Mouse (Mus musculus) testis, postnatal 14 days (tissue): ENCODE results near the gene Lrrc34.

Experiments
- DNase-seq: peaks from one replicate; pipeline ENCODE4 v3.0.0; 2021; ENCODE audit warnings: low spot score

The Lrrc34 gene

DNA sequence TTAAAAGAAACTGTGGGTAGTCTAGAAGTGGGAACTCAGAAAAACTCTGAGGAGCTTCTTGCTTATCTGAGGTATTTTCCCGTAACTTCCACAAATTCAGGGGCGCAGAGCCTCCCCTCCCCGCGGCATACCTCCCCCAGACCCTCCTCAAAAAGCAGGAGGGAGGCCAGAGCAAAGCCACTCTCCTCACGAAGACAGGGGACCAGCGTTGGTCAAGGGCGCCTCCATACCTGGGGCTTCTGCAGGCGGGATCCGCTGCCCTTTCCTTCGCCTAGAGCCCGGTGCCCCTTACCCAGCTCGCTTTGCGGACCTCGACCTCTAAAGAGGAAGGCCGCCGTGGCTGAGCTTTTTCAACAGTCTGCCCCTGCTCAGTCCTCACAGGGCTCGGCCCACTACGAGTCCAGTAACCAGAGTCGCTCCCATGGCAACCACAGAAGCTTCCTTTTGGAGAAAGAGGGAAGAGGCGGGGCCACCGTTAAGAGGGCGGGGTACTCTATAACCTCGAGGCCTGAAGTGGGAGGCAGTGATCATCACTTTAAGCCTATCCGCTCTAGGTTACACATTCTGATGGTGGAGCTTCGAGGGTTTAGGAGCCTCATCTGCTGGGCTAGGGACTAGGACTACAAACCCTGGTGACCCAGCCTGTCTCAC is at the start of gene Lrrc34:
Lrrc34 (minus strand) TSS at position 430 of the 651 bp plus-strand sequence.
- DNase-seq = peak; percentile 56

DNA sequence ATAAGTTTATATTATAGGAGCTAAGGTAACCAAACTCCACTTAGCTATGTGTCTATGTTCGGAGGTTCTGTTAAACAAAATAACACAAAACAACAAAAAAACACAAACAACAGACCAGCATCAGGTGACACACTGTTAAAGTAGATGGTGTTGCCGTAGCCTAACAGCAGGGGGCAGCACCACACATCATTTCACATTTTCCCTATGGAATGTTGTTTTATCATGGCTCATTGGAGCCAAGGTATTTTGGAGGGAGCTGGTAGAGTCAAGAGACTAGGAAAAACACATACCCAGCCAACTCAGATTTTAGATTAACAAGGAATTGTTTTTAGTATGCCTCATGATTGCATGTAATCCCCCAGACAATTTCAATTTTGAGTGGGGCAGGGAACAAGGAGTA is 48.7 kb upstream of the Lrrc34 start:
- peak; percentile 21 for DNase-seq

DNA sequence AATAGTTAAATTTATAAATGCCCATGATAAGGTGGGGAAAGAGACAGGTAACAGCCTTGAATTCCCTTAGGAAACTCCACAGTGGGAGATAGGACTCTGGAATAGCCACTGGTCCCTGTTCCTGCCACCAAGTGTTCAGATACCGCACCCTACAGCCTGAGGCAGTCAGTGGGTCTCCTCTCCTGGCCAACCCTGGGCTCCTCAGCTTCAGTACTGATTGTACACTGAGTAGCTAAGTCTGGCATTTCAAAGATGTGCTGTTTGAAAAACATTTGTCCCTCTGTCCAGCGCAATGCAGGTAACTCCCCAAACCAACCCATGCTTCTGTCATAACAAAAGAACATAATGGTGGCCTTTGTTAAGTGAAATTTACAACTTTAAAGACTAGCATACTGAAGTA is 48.0 kb upstream of the Lrrc34 start:
- DNase-seq = no peak

DNA sequence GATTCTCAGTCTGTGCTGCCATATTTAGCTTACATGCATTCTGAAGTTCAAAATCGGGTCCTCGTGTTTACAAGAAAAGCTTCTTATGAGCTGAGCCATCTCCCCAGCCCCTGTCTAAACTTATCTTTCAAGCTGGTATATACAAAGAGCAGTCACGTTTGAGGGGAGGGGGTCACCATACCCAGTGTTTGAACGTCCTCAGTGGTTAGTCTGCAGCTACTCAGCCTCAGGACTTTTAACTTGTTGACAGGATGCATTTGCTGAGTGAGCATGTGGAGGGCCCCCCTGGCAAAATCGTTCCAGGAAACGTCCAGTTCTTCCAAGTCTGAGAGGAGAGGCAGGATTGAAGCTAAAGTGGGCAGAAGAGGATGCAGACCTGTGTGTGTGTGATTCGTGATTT is 43.3 kb upstream of the Lrrc34 start:
- no peak for DNase-seq

DNA sequence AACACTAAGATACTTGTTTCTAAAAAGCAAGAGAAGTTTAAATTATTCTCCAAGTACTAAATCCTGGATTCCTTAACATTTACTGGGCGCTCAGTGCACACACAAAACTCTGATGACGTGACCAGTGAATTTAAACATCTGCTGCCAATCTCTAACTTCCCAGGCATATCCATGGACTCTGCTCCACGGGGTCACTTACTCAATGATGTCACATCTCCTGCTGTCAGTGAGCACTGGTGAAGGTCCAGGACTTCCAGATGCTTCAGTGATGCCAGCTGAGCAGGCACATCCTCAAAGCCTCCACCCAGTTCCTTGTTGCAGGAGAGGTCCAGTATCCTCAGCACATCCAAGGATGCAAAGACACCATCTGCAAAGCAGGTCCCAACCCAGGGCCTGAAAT is 39.5 kb upstream of the Lrrc34 start:
- no peak for DNase-seq

DNA sequence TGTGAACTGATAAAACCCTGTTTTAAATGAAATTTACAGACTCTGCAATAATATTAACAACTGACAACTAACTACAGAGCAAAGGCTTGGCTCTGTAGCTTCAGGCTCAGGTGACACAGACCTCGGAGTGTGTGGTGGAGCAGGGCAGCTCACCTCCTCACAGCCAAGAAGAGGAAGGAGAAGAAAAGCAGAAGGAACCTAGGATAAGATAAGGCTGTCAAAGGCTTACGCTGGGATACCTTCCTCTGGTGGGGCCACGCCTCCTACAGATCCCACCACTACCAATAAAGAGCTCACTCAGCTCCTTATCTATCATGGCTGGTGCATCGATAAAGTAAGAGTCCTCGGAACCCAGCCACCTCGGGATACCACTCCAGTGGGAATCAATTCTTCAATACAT is 35.5 kb upstream of the Lrrc34 start:
- no peak for DNase-seq

DNA sequence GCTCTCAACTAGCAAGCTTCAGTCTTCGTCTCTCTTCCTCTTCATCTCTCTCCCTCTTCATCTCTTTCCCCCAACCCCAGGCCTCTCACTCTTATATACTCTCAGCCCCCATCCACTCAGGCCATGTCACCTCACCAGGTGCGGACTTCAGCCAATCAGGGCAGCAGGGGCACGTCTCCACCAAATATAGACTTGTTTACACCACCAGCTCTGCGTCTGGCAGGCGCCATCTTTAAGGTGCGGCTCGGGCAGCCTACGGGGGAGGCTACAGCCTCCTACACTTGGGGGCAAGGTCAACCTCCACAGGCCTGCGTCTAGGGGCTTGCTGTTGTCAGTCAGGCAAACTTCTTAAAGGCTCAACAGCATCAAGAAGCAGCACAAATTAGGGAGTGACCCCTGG is 10.8 kb upstream of the Lrrc34 start:
- DNase-seq = peak; percentile 23

DNA sequence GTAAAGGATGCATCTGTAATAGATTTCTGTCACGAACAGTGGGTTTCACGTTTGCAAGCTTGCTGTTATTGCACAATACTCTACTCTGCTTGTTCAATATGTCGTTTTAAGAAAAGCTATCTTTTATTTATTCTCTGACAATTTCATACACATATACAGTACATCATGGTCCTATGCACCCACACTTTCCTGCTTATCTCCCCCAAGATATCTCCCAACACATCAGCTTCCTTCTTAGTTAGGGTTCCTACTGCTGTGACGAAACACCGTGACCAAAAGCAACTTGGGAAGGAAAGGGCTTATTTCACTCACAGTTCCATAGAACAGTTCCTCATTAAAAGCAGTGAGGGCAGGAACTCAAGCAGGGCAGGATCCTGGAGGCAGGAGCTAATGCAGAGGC is 8.3 kb upstream of the Lrrc34 start:
- DNase-seq = no peak

DNA sequence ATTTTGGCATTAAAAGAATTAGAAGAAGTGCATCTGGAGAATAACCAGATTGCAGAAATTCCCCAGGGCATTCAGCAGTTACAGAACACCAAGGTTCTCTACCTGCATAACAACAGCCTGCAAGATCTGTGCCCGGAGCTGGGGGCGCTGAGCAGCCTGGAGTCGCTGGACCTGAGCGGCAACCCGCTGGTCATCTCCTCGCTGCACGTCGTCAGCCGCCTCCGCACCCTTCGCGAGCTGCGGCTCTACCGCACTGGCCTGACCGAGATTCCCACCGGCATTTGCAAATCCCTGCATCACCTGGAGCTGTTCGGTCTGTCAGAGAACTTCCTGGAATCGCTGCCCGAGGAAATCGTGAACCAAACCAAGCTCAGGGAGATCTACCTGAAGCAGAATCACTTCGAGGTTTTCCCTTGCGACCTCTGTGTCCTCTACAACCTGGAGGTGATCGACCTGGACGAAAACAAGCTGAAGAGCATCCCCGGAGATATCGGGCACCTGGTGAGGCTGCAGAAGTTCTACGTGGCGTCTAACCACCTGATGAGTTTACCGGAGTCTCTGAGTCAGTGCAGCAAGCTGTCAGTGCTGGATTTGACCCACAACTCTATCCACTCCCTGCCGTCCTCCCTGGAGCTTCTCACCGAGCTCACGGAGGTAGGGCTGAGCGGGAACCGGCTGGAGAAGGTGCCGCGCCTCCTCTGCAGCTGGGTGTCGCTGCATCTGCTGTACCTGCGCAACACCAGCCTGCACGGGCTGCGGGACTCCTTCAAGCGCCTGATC is 2.6 kb upstream of the Lrrc34 start:
- peak; percentile 20 for DNase-seq

DNA sequence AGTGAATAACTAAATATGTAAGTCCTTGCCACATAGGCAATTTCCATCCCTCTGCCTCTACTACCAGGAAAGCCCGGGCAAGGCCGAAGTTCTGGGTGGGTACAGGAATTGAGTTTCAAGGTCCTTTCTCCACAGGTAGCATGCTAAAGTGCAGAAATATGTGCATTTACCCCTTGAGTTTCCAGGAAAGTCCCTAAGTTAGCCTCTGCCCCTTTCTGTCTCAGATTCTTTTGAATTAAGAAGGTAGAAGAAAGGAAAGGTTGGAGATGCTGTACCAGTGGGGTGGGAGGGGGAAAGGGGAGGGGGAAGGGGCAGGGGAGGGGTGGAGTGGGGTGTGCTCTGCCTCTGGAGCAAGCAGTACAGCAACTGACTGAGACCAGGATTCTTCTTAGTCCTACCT is 797 bp upstream of the Lrrc34 start:
- no peak for DNase-seq

DNA sequence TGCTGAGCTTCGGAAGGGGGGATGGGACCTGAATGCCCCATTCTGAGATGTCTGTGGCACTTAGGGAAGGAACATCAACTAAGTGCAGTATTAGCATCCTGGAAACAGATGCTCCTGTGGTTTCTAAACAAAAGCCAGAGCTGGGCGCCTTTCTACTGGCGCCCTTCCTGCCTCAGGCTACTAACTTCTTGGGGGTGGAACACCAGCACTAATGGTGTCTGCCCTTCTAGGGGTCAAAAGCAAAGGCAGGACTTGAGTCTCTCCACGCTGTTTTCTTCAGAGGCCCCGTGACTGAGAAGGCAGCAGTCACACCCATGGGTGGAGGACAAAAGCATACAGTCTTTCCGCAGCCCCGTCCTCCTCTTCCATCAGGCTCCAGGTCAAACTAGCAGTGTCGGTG is 908 bp downstream of the Lrrc34 start:
- no peak for DNase-seq

DNA sequence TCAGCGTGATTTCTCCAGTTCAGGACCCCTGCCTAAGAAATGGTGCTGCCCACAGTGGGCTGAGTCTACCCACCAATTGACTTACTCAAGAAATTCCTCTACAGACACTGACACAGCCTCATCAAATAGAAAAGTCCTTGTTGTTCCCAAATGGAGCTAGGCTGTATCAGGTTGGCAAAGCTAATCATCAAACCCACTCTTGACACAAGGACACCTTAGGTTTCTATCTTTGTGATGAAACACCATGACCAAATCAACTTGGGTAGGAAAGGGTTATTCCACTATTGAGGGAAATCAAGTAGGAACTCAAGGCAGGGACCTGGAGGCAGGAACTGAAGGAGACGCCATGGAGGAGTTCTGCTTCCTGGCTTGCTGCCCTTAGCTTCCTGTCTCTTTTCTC is 3.5 kb downstream of the Lrrc34 start, which contains the start of gene Lrriq4:
Lrriq4 (plus strand) TSS at position 301 of the 400 bp plus-strand sequence.
- DNase-seq = no peak

DNA sequence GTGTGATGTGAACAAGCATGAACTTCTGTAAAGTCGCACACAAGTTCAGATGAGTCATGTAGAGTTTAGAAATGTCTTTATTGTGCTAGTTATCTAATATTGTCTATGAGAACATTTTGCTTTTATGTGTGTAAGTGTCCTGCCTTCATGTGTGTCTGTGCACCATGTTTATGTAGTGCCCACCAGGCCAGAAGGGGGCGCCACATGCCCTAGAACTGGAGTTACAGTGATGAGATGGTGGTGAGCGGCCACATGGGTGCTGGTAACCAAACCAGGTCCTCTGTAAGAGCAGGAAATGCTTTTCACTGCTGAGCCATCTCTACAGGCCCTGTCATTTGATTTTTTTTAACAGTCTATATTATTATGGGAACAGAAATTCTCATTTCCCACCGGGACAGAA is 12.0 kb downstream of the Lrrc34 start:
- DNase-seq = no peak

DNA sequence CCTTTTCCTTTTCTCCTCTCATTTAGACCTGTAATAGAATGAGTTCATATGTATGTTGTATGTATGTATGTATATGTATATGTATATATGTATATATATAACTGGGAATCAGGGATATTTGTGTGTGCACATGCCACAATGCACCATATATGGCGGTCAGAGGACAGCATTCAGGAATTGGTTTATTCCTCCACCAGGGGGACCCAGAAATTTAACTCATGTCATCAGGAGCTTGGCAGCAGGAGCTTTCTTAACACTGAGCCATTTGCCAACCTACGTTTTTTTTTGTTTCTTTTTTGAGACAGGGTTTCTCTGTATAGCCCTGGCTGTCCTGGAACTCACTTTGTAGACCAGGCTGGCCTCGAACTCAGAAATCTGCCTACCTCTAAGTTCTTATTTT is 14.0 kb downstream of the Lrrc34 start:
- no peak for DNase-seq

DNA sequence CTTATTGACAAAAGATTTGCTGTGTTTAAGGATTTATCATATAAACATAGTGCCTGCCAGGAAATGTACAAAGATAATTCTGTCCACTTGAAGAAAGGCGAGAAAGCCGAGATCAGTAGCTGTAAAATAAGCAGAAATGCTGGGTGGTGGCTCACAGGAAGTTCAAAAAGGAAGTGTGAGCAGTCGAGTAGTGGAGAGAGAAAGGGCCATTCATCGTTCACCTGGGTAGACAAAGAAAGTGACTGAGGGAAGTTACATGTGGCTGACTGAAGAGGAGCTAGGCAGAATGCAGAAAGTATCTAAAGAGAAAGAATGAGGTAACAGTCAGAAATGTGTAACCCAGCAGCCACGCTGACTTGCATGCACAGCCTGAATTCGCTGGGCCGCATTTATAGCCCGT is 27.5 kb downstream of the Lrrc34 start:
- no peak for DNase-seq

DNA sequence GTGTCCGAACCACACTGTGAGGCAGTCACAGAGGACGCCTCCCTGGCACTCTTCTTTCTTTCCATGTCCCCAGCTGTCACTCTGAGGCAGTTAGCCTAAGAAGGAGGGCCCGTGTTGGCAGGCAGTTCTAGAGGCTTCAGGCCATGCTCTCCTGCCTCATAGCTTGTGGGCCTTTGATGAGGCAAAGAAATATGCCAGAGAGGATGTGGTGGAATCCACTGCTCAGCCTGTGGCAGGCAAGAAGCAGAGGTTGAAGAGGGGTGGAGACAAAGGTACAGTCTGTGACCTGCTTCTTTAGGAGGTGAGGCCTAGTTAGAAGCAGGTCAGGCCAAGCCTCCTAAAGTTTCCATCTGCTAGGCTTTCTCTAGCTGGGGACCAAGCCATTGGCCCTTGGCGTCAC is 36.7 kb downstream of the Lrrc34 start:
- no peak for DNase-seq

DNA sequence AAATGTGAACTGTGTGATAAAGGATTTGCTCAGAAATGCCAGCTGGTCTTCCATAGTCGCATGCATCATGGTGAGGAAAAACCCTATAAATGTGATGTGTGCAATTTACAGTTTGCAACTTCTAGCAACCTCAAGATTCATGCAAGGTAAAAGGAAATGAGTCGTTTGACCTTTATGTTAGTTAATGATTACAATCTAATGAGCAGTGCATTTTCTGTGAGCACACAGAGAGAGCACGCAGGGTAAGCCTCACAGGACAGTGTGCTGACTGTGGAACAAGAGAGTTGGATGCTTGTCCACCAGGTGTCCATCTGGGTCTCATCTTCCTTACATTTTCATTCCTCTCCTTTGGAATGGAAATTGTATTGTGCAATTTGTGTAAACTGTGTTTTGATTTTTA is 38.7 kb downstream of the Lrrc34 start:
- DNase-seq = no peak

DNA sequence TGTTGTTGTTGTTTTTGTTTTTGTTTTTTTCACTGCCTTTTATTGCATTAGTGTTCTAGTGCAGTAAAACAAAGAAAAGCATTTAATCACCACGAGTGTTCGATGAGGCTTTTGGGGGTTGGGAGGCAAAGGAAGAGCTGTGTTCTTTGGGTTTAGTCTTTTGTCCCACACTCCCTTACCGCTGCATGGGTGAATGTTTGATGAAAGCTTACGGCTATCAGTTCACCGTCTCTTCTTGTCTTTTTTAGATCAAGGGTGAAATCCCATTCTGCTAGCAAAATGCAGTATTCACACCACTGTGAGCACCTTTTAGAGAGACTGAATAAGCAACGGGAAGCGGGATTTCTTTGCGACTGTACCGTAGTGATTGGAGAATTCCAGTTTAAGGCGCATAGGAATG is 44.4 kb downstream of the Lrrc34 start:
- no peak for DNase-seq

DNA sequence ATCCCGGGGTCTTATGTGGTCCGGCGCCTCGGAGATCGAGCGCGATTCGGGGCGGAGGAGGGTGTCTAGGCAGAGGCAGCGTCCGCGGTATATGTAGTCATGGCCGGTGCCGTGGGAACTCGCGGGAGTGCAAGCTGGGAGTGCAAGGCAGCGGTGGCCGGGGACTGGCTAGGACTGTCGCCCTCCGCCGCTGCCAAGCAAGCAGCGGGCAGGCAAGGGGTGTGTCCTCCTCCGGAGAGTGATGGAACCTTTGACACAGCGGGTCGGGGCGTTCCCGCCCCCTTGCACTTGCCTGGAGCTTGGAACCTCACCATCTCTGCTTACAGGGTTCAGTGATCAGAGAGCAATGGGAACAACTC is 45.0 kb downstream of the Lrrc34 start:
- peak; percentile 77 for DNase-seq

DNA sequence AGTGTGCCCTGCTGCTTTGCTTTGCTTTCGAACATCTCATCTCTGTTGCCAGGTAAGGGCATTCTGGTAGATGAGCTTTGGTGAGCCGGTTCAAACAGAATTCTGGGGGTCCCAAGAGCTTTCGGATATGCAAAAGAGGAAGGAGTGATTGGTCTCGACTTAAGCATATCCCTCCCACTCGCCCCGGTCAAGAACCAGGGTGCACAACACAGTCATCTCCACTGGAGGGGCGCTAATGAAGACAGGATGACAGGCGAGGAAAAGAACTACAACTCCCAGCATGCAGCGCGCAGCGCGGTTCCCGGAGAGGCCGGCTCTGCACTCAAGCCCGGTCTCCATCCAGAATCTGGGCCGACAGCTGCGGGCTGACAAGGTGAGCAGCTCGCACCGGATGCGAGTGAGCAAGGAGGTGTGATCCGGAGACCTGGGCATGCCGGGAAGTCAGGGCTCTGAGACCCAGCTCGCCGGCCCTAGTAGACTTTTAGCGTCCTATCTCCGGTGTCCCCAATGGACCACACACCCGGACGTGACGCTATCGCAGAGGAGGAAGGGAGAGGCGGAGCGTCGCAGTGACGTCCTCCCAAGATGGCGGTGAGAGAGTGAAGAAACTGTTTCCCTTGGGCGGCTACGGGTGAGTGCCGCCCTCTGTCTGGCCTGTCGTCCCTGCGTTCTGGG is 45.5 kb downstream of the Lrrc34 start, which contains the start of gene Mynn:
Mynn (plus strand) TSS at position 1 of the 675 bp plus-strand sequence.
- peak; percentile 95 for DNase-seq

DNA sequence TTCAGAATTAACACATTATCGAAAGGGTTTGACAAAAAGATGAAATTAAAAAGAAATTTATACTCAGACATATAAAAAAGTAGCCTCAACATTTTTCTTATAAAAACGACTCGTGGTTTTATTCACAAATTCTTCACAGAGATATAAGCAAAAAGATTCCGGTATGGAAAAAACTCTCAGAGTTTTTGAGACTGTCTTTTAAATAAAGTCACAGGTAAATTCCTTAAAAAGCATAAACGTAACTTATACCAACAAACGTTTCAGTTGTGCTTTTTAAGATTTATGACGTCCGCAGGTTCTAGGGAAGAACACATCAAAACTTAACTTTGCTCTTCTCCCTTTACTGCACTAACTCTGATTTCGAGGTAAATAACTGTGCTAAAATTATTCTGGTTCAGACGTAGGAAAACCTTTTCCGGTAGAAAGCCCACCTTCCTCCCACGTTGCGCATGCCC is 46.0 kb downstream of the Lrrc34 start:
- DNase-seq = no peak

DNA sequence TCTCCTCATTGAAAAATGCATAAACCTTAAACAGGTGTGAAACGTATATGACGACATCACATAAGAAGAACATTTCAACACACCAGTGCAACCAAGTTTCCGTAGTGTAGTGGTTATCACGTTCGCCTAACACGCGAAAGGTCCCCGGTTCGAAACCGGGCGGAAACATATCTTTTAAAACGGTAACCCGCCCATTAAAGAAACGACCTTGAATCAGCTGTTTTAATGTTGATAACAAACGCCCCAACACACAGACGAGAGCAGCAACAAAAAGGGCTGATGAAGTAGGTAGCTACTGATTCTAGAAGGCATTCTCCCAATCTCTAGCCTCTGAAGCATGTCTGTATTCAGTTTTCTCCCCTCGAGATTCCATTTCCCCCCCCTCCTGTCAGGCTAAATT is 46.5 kb downstream of the Lrrc34 start:
- DNase-seq = peak; percentile 81

DNA sequence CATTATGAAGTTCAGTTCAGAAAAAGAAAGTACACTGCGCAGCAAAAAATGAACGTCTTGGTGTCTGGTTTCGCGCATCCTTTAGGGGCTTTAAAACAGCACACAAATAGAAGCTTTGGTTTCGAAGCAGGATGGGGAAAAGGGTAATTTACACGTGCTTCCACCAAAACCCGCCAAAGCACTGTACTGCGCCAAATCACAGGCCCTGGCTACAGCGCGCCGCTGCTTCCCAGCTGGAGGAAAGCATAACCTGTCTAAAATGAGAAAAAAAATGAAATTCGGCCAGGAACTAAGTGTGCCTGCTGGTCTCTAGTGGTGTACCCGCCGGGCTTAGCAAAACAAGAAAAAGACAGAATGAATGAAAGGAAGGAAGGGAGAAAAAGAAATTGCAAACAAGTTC is 47.0 kb downstream of the Lrrc34 start:
- no peak for DNase-seq
